Mouse (Mus musculus) midbrain, embryonic 15.5 days (tissue): ENCODE results near the gene Ankib1. TPM values are rescaled to one million over a fixed set of nuclear protein-coding genes. Genes with fewer than 3 reads are reported as not detected.

ENCODE experiments used
- ATAC-seq: fragments of 200-750 bp; cut with Nextera tagmentation; replicated peaks from 2 replicates; pipeline ENCODE4 v1.8.0; 2017; ENCODE audit warnings: moderate TSS enrichment
- H3K27ac ChIP-seq: fragments of 300-500 bp; sonication (generic); 2 replicates; pipeline ENCODE4 v1.5.1; 2015; ENCODE audit warnings: mild to moderate bottlenecking, inconsistent platforms
- H3K27me3 ChIP-seq: fragments of 300-500 bp; sonication (generic); replicated peaks from 2 replicates; pipeline ENCODE4 v1.6.1; 2015; ENCODE audit warnings: inconsistent platforms
- H3K36me3 ChIP-seq: fragments of 300-500 bp; sonication (generic); replicated peaks from 2 replicates; pipeline ENCODE4 v1.6.1; 2015; ENCODE audit warnings: inconsistent platforms
- H3K4me1 ChIP-seq: fragments of 300-500 bp; sonication (generic); 2 replicates; pipeline ENCODE4 v1.6.1; 2015; ENCODE audit warnings: inconsistent platforms
- H3K4me2 ChIP-seq: fragments of 300-500 bp; sonication (generic); 2 replicates; pipeline ENCODE4 v1.6.1; 2015; ENCODE audit warnings: inconsistent platforms, mild to moderate bottlenecking, moderate library complexity
- H3K4me3 ChIP-seq: fragments of 300-500 bp; sonication (generic); 2 replicates; pipeline ENCODE4 v1.5.1; 2015; ENCODE audit warnings: mild to moderate bottlenecking, inconsistent platforms
- H3K9ac ChIP-seq: fragments of 300-500 bp; sonication (generic); 2 replicates; pipeline ENCODE4 v1.6.1; 2015; ENCODE audit warnings: mild to moderate bottlenecking, inconsistent platforms
- H3K9me3 ChIP-seq: fragments of 300-500 bp; sonication (generic); 2 replicates; pipeline ENCODE4 v1.6.1; 2016; ENCODE audit warnings: inconsistent platforms
- WGBS: fragments of 180-500 bp; shearing (Covaris S2); methylation state at CpG from one replicate; pipeline ENCODE4 v1.1.7; 2015; ENCODE audit warnings: mixed read lengths; 5-methylcytosine and 5-hydroxymethylcytosine counted together
- polyA plus RNA-seq: library from polyadenylated mRNA; unstranded; fragments of >200 nt; fragmentation: Nextera tagmentation; extraction: Ambion mirVana; gene quantifications from 2 replicates; pipeline ENCODE4 v1.2.1, GENCODE M21; 2015

Gene Ankib1
- polyA plus RNA-seq, 1 experiment from 2014 or later, result 19.7 TPM

- H3K9ac ChIP-seq, result no peak overlapping the region
- peaks cover 21% of the 10 kb centered on the region; the same call in 1 of the 2 replicates for H3K36me3 ChIP-seq
- 97% methylated on average over 5 of the region's 5 CpGs for WGBS
- no peak overlapping the region for H3K27ac ChIP-seq
- no peaks in the 10 kb centered on the region for H3K27me3 ChIP-seq
- no peaks in the 10 kb centered on the region for H3K9me3 ChIP-seq
- no peaks in the 10 kb centered on the region for H3K4me1 ChIP-seq
- no peak overlapping the region for H3K4me3 ChIP-seq
- ATAC-seq, result no peak
- H3K4me2 ChIP-seq, result no peak overlapping the region
These were observed 86.9 kb downstream of the Ankib1 start for GRCm38 (mm10) chr5:3715800-3716199.

- H3K9me3 ChIP-seq, result no peaks in the 10 kb centered on the region
- WGBS, result 83% methylated on average over 4 of the region's 4 CpGs
- peaks cover 17% of the 10 kb centered on the region for H3K36me3 ChIP-seq
- no peak overlapping the region for H3K27ac ChIP-seq
- H3K4me1 ChIP-seq, result no peaks in the 10 kb centered on the region
- no peak overlapping the region for H3K4me2 ChIP-seq
- H3K27me3 ChIP-seq, result no peaks in the 10 kb centered on the region
- H3K4me3 ChIP-seq, result no peak overlapping the region
- ATAC-seq, result no peak
- no peak overlapping the region for H3K9ac ChIP-seq
These were observed 100.5 kb downstream of the Ankib1 start for GRCm38 (mm10) chr5:3702180-3702579.

DNA sequence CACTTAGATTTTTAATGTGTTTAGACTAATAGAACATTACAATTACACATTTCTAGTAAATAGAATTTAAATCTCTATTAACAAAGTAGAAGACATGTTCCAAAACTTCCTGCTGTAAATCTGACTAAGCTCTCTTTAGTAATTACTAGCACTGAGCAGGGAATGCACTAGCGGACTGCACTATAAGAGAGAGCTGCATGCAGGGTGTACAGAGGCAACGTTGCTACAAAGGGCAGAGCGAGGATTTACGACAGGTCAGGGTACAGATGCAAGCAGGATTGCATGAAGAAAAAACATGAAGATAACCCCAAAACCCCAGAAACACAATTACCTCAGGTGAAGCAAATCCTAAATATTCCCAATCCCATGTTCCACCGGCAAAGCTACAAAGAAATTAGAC lies 102.7 kb downstream of the Ankib1 start:
- H3K4me2 ChIP-seq, result no peak overlapping the region
- H3K36me3 ChIP-seq, result peaks cover 12% of the 10 kb centered on the region
- H3K27me3 ChIP-seq, result no peaks in the 10 kb centered on the region
- H3K4me3 ChIP-seq, result no peak overlapping the region
- H3K9ac ChIP-seq, result no peak overlapping the region
- no peaks in the 10 kb centered on the region for H3K9me3 ChIP-seq
- H3K4me1 ChIP-seq, result no peaks in the 10 kb centered on the region
- ATAC-seq, result no peak
- WGBS, result 93% methylated on average over 5 of the region's 5 CpGs
- H3K27ac ChIP-seq, result no peak overlapping the region

- H3K4me3 ChIP-seq, result no peak overlapping the region
- WGBS, result 77% methylated on average over 3 of the region's 3 CpGs
- no peaks in the 10 kb centered on the region for H3K9me3 ChIP-seq
- no peak overlapping the region for H3K4me2 ChIP-seq
- H3K9ac ChIP-seq, result no peak overlapping the region
- H3K27ac ChIP-seq, result no peak overlapping the region
- H3K27me3 ChIP-seq, result no peaks in the 10 kb centered on the region
- ATAC-seq, result no peak
- no peaks in the 10 kb centered on the region for H3K4me1 ChIP-seq
- peaks cover 38% of the 10 kb centered on the region for H3K36me3 ChIP-seq
These were observed 106.7 kb downstream of the Ankib1 start for GRCm38 (mm10) chr5:3696031-3696430.

GRCm38 (mm10) chr5:3695191-3695590 lies 107.5 kb downstream of the Ankib1 start:
- Histone ChIP-seq H3K4me3 (no peak overlapping the region), H3K9ac (no peak overlapping the region), H3K27ac (no peak overlapping the region), H3K9me3 (no peaks in the 10 kb centered on the region), H3K4me1 (no peaks in the 10 kb centered on the region), H3K36me3 (peaks cover 38% of the 10 kb centered on the region), H3K4me2 (no peak overlapping the region), H3K27me3 (no peaks in the 10 kb centered on the region)
- WGBS, result 92% methylated on average over 4 of the region's 4 CpGs
- ATAC-seq, result no peak

- 97% methylated on average over 9 of the region's 9 CpGs for WGBS
- H3K4me2 ChIP-seq, result no peak overlapping the region
- ATAC-seq, result no peak
- no peak overlapping the region for H3K9ac ChIP-seq
- peaks cover 35% of the 10 kb centered on the region for H3K36me3 ChIP-seq
- no peaks in the 10 kb centered on the region for H3K4me1 ChIP-seq
- H3K27me3 ChIP-seq, result no peaks in the 10 kb centered on the region
- no peak overlapping the region for H3K4me3 ChIP-seq
- no peaks in the 10 kb centered on the region for H3K9me3 ChIP-seq
- H3K27ac ChIP-seq, result no peak overlapping the region
These were observed 109.8 kb downstream of the Ankib1 start for GRCm38 (mm10) chr5:3692956-3693355.

DNA sequence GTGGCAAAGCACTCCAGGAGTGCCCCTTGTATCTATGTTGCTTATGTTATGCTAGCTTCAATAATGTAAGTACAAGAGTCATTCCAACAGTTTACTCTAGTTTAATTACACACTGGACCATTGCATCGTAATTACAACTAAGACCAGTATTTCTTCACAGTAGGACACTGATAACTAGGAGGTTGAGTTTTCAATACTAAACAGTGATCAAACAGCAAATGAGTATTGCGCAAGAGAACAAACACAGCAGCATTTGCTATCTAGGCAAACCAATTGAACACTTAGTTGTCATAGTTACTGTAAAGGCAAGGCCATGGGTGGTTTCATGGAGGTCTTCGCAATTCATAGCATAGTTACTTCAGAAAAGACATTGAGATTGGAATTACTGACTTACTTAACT lies 111.4 kb downstream of the Ankib1 start:
- Histone ChIP-seq H3K4me2 (no peak overlapping the region), H3K27me3 (no peaks in the 10 kb centered on the region), H3K36me3 (peaks cover 27% of the 10 kb centered on the region), H3K9ac (no peak overlapping the region), H3K4me1 (no peaks in the 10 kb centered on the region), H3K4me3 (no peak overlapping the region), H3K27ac (no peak overlapping the region), H3K9me3 (no peaks in the 10 kb centered on the region)
- ATAC-seq, result no peak
- WGBS, result 96% methylated on average over 3 of the region's 3 CpGs

DNA sequence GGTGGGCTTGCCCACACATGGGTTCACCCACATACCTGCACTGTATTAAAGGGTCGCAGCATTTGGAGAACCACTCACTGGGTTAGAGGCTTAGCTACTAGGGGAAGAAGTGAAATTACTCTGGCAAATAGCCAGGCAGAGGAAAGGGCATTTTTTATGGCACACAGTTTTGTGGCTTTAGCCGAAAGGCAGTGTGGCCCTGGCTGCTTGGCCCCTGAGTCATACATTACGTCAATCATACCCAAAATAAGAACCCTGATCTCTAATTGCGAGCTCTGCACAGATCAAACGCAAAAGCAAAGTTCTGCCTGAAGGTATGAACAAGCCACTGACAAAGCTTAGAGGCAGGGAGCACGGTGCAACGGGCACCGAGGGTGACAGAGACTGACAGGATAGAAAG lies 114.4 kb downstream of the Ankib1 start:
- Histone ChIP-seq H3K27ac (no peak overlapping the region), H3K36me3 (peaks cover 15% of the 10 kb centered on the region), H3K4me1 (no peaks in the 10 kb centered on the region), H3K9me3 (no peaks in the 10 kb centered on the region), H3K4me3 (no peak overlapping the region), H3K9ac (no peak overlapping the region), H3K27me3 (no peaks in the 10 kb centered on the region), H3K4me2 (no peak overlapping the region)
- WGBS, result 90% methylated on average over 8 of the region's 8 CpGs
- ATAC-seq, result no peak

- 92% methylated on average over 6 of the region's 6 CpGs for WGBS
These were observed 132.7 kb downstream of the Ankib1 start for GRCm38 (mm10) chr5:3669938-3670554.

DNA sequence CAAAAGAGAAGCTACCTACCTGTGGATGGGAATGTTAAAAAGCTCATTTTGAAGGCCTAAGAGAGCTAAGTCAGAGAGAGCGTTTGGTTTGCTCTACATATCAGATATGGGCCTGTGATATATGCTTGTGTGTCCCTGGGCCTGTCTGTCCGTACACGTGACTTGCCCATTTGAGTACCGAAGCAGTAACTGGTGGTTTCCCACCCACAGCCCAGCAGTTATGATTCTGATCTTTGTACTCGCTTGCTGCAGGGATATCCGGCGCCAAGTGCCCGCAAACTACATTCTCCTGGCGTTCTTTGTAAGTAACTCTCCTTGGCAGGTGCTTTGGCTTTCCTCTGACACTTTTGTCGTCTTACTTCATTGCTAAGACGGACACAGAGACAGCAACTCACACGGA lies 136.1 kb downstream of the Ankib1 start:
- no peak overlapping the region for H3K4me3 ChIP-seq
- H3K9ac ChIP-seq, result no peak overlapping the region
- no peak overlapping the region for H3K4me2 ChIP-seq
- no peaks in the 10 kb centered on the region for H3K36me3 ChIP-seq
- H3K27ac ChIP-seq, result no peak overlapping the region
- WGBS, result 87% methylated on average over 12 of the region's 12 CpGs
- no peaks in the 10 kb centered on the region for H3K27me3 ChIP-seq
- H3K4me1 ChIP-seq, result no peaks in the 10 kb centered on the region
- ATAC-seq, result no peak
- H3K9me3 ChIP-seq, result no peaks in the 10 kb centered on the region

More at GRCm38 (mm10) chr5:3669938-3670554, 132.7 kb downstream of the Ankib1 start:
- Histone ChIP-seq H3K36me3 (no peaks in the 10 kb centered on the region), H3K9ac (no peak overlapping the region), H3K27ac (no peak overlapping the region), H3K4me3 (no peak overlapping the region), H3K9me3 (no peaks in the 10 kb centered on the region), H3K4me2 (no peak overlapping the region), H3K27me3 (no peaks in the 10 kb centered on the region), H3K4me1 (no peaks in the 10 kb centered on the region)
- no peak for ATAC-seq

DNA sequence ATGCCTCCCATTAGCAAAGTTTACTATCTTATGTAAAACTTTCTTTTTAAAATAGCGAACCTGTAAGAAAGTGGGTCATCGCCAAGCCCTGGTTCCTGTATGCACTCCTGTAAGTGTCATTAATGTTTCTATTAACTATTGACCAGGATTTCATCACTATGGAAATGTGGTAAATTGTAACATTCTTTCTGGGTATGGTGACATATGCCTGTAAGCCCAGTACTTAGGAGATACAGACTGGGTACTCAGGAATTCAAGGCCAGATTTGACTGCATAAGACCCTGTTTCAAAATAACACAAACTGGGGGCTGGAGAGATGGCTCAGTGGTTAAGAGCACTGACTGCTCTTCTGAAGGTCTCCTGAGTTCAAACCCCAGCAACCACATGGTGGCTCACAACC lies 137.5 kb downstream of the Ankib1 start:
- 96% methylated on average over 2 of the region's 2 CpGs for WGBS
- H3K4me1 ChIP-seq, result no peaks in the 10 kb centered on the region
- H3K9me3 ChIP-seq, result no peaks in the 10 kb centered on the region
- no peak overlapping the region for H3K27ac ChIP-seq
- no peak overlapping the region for H3K9ac ChIP-seq
- ATAC-seq, result no peak
- no peaks in the 10 kb centered on the region for H3K27me3 ChIP-seq
- no peak overlapping the region for H3K4me2 ChIP-seq
- H3K36me3 ChIP-seq, result no peaks in the 10 kb centered on the region
- H3K4me3 ChIP-seq, result no peak overlapping the region

DNA sequence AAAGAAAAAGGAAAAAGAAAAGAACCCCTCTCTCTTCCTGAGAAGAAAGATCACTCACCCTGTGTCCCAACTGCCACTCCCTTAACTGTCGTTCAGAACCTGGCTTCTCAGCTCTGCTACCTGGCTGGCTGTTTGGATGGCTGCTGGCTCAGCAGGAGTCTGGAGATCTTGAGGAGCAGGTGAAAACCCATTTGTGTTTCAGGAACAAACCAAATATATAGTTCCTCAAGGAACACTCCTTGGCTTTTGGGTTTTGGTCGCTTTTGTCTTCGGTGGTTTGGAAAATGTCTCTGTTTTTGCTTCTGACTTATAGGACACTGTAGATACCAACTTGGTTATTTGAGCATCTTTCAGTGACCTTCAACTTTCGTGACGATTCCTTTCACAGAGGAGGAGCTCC lies 145.6 kb downstream of the Ankib1 start, which contains the start of gene Gatad1:
Gene Gatad1 (minus strand): TSS at position 101 of the 400 bp plus-strand sequence.
- H3K4me2 ChIP-seq, result no peak within 1 kb of the TSS
- 76% methylated on average over 5 of the region's 5 CpGs for WGBS
- H3K4me3 ChIP-seq, result no peak within 1 kb of the TSS
- no peak within 1 kb of the TSS for H3K9ac ChIP-seq
- H3K4me1 ChIP-seq, result no peaks in the 10 kb centered on the region
- H3K36me3 ChIP-seq, result no peaks in the 10 kb centered on the region
- H3K9me3 ChIP-seq, result no peaks in the 10 kb centered on the region
- ATAC-seq, result no peak
- no peaks in the 10 kb centered on the region for H3K27me3 ChIP-seq
- H3K27ac ChIP-seq, result no peak within 1 kb of the TSS

DNA sequence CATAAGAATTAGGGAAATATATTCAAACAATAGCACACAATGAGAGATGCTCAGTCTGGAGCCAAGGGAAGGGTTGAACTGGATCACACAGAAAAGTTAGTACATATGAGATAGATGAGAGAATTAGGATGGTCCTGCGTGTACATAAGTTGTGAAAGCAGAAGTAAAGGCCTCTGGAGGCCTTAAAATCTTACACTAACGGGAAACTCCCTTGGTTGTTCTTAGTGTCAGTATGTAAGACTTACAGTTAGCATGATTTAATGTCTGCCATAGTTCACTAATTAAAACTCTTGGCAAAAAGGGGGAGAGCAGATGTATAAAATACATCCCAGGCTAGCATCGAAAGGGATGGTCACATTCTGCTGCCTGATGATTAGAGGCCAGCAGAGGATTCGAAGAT lies 148.9 kb downstream of the Ankib1 start:
- no peaks in the 10 kb centered on the region for H3K4me1 ChIP-seq
- no peak overlapping the region for H3K9ac ChIP-seq
- H3K27me3 ChIP-seq, result no peaks in the 10 kb centered on the region
- no peaks in the 10 kb centered on the region for H3K9me3 ChIP-seq
- H3K4me2 ChIP-seq, result no peak overlapping the region
- no peaks in the 10 kb centered on the region for H3K36me3 ChIP-seq
- no peak overlapping the region for H3K4me3 ChIP-seq
- 93% methylated on average over 4 of the region's 4 CpGs for WGBS
- no peak for ATAC-seq
- H3K27ac ChIP-seq, result no peak overlapping the region
